Mouse (Mus musculus) Muller cell, postnatal 12 days (primary cell): ENCODE measurements around the gene Nrxn1.

Experiments
- DNase-seq: peaks from one replicate; pipeline ENCODE4 v3.0.0-alpha.2; 2015; ENCODE audit errors: inconsistent ontology term

Gene Nrxn1

DNA sequence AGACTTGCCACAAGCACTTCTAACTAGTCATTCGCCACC is at the start of gene Nrxn1:
TSS of gene Nrxn1 (minus strand) at position 30 of the 39 bp plus-strand sequence.
- no peak for DNase-seq

DNA sequence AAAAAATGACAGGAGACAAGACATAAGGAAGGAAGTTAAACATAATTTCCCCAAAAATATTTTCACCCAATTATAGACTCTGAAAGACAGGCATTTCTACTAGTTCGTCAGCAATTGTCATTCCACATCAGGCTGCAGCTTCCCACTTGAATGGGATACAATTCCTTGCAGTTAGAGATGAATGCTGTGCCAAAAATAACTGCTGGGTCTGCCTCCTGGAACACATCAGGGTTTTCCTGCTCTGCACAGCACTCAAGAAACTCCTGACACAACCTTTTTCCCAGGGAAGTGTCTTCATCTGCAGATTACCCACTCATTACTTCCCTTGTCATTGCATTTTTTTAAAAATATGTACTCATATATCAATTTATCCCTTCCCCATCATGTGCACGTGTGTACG is 44.0 kb upstream of the Nrxn1 start:
- DNase-seq: no peak

DNA sequence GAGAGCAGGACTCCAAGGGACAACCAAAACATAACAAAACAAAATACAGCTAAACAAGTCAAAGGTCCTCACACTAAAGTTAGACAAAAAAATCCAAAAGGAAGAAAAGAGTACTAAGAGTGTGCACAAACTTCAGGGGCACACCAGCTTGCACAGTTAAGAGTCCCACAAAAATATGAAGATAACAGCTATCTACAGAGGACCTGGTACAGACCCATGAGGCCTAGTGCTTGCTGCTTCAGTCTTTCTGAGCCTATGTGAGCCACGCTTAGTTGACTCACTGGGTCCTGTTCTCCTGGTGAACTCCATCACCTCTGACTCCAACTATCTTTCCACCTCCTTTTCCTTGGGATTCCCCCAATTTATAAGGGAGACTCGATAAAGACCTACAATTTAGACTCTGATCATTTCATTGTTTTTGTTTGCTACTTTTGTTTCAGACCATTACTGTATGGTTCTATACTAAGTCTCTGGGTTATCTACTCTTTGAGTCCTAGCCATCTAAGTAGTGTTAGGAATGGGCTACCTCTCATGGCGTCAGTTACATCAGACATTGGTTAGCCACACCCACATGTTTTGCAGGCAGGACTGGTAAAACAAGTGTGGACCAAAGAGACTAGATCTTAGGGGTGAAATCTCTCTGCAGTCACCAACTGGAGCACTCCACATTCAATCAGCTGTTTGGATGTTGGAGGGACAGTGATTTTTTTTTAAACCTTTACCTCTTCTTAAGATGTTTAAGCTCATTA is 20.2 kb upstream of the Nrxn1 start:
- DNase-seq: no peak

DNA sequence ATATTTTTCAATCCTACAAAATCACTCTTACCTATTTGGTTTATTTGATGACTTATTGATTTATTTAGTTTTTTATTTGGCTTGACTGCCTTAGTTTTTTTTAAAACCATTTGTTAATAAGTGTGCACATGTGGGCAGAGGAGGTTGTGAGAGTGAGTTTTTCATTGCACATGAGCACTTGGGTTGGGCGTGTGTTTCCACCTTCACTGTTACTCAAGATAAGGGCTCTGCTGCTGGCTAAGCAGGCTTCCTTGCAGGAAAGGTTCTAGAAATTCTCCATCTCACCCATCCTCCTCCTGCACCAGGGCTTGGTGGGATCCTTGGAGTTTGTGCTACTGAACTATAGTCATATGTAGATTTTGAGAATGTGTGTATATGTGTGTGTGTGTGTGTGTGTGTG is 19.2 kb upstream of the Nrxn1 start:
- no peak for DNase-seq

DNA sequence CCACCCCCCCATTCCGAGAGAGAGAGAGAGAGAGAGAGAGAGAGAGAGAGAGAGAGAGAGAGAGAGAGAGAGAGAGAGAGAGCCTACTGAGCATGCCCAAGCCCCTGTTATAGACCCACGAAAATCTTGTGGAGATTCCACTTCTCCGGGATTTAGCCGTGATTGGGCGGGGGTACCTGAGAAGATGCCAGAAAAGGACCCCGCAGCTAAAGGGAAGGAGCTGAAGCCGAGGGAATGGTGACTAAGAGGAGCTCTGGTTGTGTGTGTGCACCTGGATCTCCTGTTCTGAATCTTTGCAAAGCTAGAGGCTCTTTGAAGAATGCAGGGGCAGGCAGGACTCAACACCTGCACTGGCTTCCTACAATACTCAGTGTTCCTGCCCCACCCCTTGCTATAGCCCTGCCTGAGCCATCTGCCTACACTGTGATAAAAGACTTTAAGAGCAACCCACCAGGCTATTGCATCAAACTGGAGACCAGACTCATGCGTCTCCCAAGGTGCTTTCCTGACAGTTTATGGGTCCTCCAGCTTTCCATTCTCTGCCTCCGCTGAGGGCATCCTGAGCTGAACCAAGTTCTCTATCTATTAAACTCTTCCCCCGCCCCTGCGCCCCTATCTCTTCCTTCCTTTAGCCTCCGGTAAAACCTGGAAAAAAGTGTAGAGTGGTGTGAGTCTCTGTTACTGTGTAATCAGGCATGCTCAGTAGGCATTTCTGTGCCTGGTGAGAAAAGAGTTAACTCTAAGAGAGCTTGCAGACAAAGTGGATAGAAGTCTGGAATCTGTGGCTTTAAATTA is 407 bp upstream of the Nrxn1 start:
- no peak for DNase-seq

DNA sequence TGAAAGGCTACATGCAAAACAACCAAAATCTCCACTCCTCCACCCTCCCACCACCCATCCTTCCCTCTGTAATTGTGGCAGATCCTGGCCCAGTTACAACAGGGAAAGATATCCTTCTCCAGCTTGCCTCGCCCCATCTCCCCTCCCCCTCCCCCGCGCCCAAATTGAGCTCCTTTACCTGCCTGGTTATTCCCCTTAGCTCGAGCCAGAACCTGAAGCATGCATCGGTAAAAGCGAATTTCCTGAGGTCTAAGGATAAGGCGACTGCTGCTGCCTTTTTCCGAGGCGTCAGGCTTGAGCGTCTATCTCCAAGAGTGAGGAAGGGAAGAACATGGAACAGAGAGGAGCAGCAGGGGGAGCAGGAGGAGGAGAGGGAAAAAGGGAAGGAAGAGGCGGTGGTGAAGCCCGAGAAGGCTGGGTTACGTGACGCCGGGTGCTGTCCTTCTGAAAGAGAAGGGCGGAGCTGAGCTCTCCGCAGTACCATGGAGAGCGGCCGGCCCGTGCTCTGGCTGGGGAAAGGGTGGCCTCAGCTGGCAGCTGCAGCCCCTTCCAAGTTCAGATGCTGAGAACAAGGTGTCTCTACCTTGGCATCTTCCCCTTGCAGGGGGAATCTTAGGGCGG is 340 bp downstream of the Nrxn1 start:
- DNase-seq: peak; percentile 88

DNA sequence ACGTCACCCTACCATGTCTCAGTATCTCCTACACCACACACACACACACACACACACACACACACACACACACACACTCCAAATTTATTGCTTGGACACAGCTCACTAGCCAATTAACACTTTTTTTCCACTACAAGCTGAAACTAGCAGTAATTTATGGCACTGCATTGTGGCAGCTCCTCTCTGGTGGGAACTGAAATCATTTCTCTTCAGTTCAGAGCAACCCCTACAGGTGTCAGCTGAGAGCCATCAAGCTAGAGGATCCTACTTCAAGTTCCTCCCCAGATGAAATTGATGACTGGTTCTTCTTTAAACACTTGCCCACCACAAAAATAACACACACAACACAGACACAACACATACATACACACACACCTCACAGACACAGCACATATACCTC is 2.2 kb downstream of the Nrxn1 start:
- DNase-seq: no peak

DNA sequence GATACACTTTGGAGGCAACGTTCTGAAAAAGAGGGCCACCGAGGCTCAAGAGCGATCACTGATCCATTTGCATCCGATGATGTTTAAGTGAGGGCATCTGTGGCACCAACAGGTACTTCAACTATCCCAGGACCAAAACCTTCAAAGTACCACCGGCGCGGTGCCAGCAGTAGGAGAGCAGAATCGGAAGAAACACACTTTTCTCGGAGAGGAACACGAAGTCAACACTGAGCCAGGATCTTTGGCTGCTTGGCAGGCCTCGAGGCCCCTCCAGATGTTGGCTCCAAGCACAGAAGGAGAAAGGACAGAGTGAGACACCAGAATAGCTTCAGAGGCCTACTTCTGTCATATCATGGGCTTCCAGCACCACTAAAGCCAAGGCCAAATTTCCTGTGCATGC is 3.9 kb downstream of the Nrxn1 start:
- no peak for DNase-seq

DNA sequence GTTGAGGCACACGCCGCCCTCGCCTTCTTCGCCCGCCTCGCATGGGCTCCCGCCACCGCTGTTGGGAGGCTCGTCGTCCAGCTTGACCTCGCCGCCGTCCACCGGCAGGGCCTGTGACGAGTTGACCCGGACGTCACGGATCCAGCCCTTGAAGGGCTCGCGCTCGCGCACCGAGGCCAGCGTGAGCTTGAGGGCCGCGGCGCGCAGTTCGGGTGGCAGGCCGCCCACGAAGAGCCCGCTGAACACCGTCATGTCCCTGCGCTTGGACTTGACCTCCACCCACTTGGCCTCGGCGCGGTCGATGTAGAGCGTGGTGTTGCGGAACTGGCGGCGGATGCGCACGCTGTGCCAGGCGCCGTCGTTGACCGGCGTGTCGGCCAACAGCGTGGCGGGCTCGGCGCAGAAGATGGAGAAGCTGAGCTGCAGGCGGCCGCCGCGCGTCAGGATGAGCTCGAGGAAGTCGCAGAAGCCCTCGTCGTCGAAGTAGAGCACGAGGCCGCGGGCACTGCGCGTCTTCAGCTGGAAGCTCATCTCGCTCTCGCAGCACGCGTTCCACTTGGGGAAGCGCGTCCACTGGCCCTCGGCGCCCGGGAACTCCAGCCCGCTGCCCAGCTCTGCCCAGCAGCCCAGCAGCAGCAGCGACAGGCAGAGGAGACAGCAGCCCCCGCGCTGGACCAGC is 4.7 kb downstream of the Nrxn1 start:
- DNase-seq: no peak

DNA sequence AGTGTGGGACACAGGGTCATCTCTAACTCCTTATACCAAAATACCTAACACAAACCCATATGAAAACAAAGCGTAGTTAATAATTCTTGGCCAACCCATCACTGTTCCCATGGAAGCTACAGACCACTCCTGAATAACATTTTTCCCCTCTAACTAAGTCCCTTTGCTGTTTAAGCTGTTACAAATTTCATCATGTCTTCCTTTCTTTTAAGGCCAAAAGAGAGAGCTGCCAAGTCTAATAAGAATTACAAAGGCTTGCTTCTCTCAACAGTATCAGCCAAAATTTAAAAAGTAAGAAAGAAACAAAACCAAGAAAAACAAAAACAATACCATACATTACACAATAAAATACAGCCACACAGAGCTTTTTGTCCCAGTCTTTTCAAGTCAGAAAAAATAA is 6.5 kb downstream of the Nrxn1 start:
- peak; percentile 36 for DNase-seq

DNA sequence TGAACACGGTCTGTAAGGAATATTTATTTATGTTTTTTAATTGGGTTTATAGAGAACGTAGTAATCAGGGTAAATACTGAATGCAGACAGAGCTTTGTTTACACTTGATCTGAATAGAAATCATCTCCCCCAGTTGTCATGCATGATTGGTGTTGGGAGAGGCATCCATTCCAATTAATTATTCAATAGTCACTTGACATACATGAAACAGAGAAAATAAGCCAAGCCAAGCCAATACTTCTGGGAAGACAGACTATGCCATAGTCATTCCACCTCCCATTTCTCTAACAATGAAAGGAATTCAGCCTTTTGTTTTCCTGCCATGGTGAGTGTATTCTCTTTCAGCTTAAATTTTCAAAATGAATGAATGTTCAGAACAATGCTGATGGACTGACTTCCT is 7.5 kb downstream of the Nrxn1 start:
- DNase-seq: peak; percentile 93

DNA sequence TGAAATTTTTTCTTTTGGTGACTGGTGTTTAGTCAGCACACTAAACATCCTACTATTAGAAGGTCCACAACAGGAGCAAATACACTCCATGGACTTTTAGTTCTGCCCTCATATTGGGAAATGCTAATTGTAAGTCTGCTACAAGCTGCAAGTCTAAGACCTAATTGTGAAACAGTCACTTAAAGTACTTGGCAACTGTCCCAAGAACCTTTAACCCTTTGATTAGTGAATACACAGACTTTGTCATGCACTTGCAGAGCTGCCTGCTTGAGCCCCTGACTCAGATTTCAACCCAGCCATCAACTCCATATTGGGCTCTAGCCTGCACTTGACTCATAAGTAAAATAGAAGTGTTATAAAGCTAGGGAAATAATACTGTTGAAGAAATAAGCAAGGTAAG is 13.8 kb downstream of the Nrxn1 start:
- no peak for DNase-seq

DNA sequence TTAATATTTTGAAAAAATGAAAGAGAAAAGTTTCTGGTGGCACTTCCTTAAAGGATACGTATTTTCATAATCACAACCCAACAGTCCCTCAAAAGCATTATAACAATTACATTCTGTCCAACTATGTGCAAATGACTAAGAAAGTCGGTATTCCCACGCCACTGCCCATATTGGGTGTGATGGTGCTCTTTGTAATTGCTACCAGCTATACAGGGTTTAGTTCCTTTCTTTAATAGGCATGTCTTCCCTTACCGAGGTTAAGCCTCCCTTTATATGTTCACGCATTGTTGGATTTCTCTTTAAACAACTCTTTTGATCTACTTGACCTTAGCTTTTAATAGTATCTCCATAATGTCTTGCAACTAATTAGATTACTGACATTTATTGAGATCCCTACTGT is 18.1 kb downstream of the Nrxn1 start:
- DNase-seq: no peak

DNA sequence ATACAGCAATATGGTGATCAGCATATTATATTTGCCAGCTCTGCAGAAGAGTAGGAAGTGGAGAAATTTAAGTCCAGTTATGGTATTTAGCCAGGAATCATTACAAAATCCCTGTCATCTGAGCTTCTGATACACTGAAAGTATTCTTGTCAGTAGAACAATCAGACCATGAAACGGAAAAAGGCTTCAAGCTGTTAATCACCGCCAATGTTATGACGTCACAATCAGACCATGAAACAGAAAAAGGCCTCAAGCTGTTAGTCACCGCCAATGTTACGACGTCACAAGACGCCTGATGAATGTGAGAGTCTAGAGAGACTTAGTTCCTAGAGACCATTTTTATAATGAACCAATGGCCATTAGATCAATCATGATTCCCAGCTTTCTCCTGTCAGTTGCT is 59.4 kb downstream of the Nrxn1 start:
- peak; percentile 72 for DNase-seq

DNA sequence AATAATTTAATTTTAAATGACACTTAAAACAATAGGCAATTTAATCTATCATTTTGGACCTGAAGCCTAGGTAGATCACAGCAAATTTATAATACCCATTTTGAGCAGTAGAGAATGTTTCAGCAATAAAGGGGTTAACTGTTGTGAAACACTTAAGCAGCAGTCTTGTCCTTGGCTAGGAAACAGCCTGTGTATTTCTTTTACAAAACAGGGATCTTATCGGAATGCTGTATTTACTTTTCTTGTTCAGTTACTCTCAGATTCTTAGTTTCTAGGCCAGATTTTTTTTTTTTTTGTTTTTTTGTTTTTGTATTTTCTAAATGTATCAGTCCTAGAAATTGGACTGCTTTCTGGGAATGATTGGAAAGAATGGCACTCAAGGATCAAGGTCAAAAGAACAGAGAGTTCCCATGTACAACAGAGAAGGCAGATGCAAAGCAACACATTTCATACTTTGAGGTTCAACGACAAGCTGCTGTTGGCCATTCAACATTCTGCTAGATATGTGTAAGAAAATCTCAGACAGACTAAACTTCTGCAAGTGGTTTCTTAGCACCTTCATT is 67.7 kb downstream of the Nrxn1 start:
- no peak for DNase-seq

DNA sequence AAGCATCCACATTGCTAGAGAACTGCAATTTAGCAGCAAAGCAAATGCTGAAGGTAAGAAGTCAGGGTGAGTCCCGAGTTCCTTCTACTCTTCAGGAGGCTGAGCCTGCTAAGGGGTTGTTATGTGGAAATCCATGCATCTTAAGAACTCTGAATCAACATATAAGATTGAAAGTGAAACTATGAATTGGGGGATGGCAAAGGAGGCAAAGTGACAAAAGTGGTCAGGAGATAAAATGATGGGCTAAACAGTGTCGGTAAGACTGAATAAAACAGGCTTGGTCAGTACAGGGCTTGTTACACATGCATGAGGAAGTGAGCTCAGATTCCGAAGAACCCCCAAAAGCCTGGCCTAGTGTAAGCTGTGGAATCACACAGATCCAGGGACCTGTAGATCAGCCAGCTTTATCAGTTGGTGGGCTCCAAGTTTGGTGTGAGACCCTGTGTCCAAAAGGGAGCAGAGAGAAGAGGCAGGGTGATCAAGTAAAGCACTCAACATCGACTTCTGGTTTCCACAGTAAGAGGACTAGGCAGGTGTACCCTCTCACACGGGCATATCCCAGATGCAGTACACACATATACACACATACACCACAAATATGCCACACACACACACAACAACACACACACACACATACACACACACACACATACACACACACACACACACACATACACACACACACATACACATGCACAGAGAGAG is 85.3 kb downstream of the Nrxn1 start:
- DNase-seq: no peak

DNA sequence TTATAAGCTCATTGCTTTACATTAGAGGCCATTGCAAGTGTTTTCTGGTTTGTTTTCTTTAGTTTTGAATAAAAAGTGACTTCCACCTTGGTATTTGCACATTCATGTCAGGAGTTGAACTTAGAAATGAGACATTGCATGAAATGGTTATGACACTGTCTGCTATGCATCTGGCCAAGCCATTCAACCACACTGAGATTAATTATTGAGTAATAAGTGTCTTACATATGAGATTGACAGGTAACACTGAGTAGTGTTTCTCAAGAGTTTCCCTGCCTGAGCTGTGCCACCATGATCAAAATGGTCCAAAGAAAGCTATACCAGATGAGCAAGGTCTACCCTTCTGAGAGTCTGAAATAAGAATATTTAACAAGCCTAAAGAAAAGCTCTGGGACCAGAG is 92.5 kb downstream of the Nrxn1 start:
- no peak for DNase-seq

DNA sequence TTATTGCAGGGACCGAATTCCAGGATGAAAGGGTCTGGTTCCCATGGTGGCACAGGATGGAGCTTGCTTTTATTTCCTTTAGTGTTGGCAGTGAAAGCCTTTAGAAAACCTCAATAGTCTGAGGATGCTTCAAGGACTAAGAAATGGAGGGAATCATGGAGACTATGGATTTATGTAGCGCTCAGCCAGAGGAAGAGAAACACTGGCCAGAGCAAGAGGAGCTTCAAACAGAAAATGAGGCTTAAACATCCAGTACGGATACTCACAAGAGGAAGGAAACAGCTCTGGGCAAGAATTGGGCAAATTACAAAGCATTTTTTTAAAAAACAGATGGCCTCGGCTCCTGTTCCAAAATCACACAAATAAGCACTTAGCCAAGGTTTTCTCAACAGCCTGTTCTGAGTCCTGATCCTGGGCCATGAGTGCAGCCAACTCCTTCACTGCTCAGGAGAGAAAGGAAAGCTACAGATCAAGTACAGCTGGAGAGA is 93.2 kb downstream of the Nrxn1 start:
- DNase-seq: no peak

DNA sequence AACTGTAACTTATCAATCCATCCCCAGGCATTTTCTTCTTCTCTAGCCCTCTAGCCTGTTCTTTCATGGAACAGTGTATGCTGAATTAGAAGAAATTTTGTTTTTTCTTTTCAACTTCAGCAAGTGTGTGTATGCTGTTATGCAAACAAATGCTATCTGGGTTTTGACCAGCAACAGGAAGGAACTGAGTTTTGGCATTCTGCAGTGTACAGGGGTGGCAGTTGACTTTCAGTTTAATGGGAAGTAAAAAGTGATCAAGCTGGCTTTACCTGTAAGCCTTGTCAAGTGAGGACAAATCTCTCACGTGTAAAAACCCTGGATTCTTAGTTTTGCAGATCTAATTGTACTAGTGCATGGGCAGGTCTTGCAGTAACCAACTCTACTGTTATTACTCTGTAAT is 95.2 kb downstream of the Nrxn1 start:
- DNase-seq: no peak

DNA sequence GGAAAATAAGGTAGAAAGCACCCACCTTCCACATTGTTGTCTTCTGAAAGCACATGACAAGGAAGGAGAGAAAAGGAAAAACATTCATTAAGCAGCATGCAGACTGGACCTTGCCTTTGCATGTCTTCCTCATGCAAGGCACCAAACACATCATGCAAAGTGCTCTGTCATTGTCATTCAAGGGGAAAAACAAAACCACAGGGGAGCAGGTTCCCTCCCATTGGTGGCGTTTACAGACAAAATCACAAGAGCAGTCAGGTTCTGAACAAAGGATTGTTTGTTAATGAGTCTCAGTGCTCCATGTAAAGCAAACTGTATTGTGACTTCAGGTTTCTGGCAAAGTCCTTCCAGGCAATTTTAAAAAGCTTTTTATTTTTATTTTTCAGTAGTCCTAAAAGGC is 97.4 kb downstream of the Nrxn1 start:
- DNase-seq: peak; percentile 36

DNA sequence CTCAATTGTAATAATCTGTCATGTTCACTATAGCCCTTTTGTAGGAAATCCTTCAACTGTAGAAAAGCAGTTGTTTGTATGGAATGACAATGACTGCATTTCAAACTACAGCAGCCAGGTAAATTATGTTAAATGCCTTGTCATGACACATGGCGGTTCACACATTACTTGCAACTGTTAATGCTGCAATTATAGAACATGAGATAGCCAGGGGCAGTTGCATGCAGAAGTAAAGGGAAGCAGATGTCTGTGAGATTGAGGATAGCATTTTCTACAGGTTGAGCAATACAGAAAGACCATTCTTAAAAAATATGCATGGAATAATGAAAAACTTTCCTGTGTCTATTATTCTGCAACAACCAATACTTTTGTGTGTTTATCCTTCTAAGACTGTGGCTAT is 98.6 kb downstream of the Nrxn1 start:
- no peak for DNase-seq

DNA sequence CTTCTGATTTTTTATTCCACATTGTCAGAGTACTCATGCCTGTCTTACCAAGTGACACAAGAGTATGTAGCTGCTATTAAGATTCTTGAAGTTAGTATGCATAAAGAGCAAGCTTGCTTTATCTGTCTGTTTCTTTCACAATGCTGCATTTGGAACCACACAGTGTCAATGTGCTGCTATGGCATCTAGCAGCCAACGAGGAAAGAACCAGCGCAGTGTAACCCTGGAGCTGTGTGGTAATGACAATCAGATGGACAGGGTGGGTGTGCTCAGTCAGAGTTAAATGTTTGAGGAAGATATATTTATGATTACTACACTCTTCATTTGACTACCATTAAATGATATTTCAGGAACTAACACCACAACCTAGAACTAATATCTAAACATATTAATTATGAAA is 102.1 kb downstream of the Nrxn1 start:
- no peak for DNase-seq
